Mouse (Mus musculus) forebrain, embryonic 14.5 days (tissue): ENCODE measurements at regions not wholly inside any gene's neighbourhood (a gene's known extent, or its start where the extent isn't known, plus 50 kb on each side); places are given as distances from the start of the nearest gene placed in this dataset.

Experiments
- ATAC-seq: fragments of 200-750 bp; cut with Nextera tagmentation; 2 replicates; pipeline ENCODE4 v1.8.0; 2017; ENCODE audit warnings: mild to moderate bottlenecking, moderate library complexity
- DNase-seq: peaks from one replicate; pipeline ENCODE4 v3.0.0-alpha.2; 2015; ENCODE audit warnings: low spot score
- H3K27ac ChIP-seq: fragments of 300-500 bp; sonication (generic); 2 replicates; pipeline ENCODE4 v1.5.1; 2014; ENCODE audit warnings: low read depth, mild to moderate bottlenecking, control low read depth, low read length, moderate library complexity
- H3K27me3 ChIP-seq: fragments of 300-500 bp; sonication (generic); replicated peaks from 2 replicates; pipeline ENCODE4 v1.6.1; 2014; ENCODE audit warnings: low read length, control low read depth, mixed read lengths; ENCODE audit not compliant: control insufficient read depth, insufficient read depth
- H3K36me3 ChIP-seq: fragments of 300-500 bp; sonication (generic); 2 replicates; pipeline ENCODE4 v1.6.1; 2014; ENCODE audit warnings: low read length, control low read depth; ENCODE audit not compliant: control insufficient read depth, insufficient read depth
- H3K4me1 ChIP-seq: fragments of 300-500 bp; sonication (generic); 2 replicates; pipeline ENCODE4 v1.6.1; 2014; ENCODE audit warnings: antibody characterized with exemption, low read length, control low read depth; ENCODE audit not compliant: control insufficient read depth, insufficient read depth
- H3K4me2 ChIP-seq: fragments of 300-500 bp; sonication (generic); 2 replicates; pipeline ENCODE4 v1.6.1; 2014; ENCODE audit warnings: mild to moderate bottlenecking, control low read depth, low read length
- H3K4me3 ChIP-seq: fragments of 300-500 bp; sonication (generic); 2 replicates; pipeline ENCODE4 v1.5.1; 2014; ENCODE audit warnings: low read depth, low read length, control low read depth
- H3K9ac ChIP-seq: fragments of 300-500 bp; sonication (generic); 2 replicates; pipeline ENCODE4 v1.6.1; 2014; ENCODE audit warnings: mild to moderate bottlenecking, low read length, control low read depth, moderate library complexity
- H3K9me3 ChIP-seq: fragments of 300-500 bp; sonication (generic); replicated peaks from 2 replicates; pipeline ENCODE4 v1.6.1; 2016; ENCODE audit warnings: low read length, control low read depth, mixed read lengths; ENCODE audit not compliant: control insufficient read depth
- WGBS: fragments of 180-500 bp; shearing (Covaris S2); extraction: QIAGEN DNeasy Blood & Tissue Kit; methylation state at CpG from one replicate; pipeline ENCODE4 v1.1.7; 2014; 5-methylcytosine and 5-hydroxymethylcytosine counted together

DNA sequence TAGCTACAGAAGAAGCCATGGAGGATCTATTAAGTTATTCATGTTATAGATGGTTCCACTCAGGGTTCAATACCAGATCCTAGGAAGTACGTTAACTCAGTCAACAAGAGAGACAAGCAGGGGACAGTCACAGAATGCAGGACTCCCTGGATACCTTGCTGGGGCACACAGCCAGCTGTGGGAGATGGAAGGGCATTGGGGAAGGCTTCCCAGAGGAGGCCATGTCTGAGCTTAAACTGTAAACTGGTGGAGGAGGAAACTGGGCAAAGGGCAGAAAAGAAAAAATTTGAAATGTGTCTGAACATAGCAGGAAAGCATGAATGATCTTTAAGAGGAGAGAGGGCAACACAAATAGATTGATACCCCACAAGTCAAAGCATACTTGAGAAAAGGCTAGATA is 229.5 kb downstream of the Emx2 start:
- Histone ChIP-seq H3K27ac (no peak overlapping the region), H3K36me3 (no peaks in the 10 kb centered on the region), H3K4me3 (no peak overlapping the region), H3K9me3 (no peaks in the 10 kb centered on the region), H3K4me1 (no peaks in the 10 kb centered on the region), H3K27me3 (no peaks in the 10 kb centered on the region), H3K4me2 (no peak overlapping the region), H3K9ac (no peak overlapping the region)
- DNase-seq (no peak), ATAC-seq (no peak)
- 65% methylated on average over 1 of the region's 1 CpGs for WGBS

DNA sequence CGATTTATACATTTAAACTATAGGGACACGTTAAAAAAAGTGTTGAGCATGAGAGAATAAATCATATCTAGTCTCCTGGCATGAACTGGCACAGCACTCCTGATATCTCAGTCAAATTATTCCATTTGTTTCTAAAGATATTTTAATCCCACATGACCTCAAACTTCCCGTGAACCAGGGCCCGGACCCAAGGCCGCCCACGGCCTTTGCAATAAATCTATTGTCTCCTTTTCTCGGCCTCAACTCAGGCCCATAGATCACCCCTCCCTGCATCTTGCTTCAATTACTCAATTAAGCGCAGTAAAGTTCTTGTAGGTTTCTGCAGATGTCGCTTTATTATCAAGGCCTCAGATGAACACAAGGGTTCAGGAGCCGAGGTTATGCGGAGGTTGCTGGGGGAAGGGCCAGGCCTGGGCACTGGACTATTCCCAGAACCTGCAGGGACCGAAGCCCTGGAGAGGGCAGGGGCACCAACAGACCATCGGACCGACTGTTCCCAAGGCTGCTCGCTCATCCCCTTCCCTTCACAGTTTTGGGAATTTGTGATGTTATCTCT is 233.4 kb downstream of the Emx2 start:
- Histone ChIP-seq H3K9ac (no peak overlapping the region), H3K27ac (no peak overlapping the region), H3K27me3 (no peaks in the 10 kb centered on the region), H3K9me3 (no peaks in the 10 kb centered on the region), H3K4me2 (no peak overlapping the region), H3K4me3 (no peak overlapping the region), H3K4me1 (no peaks in the 10 kb centered on the region), H3K36me3 (no peaks in the 10 kb centered on the region)
- DNase-seq (no peak), ATAC-seq (no peak)
- 81% methylated on average over 15 of the region's 15 CpGs for whole genome bisulfite sequencing

GRCm38 (mm10) chr19:59697628-59698027 is 239.5 kb downstream of the Emx2 start:
- WGBS = 6% methylated on average over 5 of the region's 5 CpGs
- Histone ChIP-seq H3K9ac (no peak overlapping the region), H3K27ac (no peak overlapping the region), H3K27me3 (no peaks in the 10 kb centered on the region), H3K9me3 (no peaks in the 10 kb centered on the region), H3K4me3 (no peak overlapping the region), H3K4me1 (peaks cover 6% of the 10 kb centered on the region; the same call in 1 of the 2 replicates), H3K4me2 (no peak overlapping the region), H3K36me3 (no peaks in the 10 kb centered on the region)
- ATAC-seq (peak; percentile 94), DNase-seq (peak; percentile 90)

DNA sequence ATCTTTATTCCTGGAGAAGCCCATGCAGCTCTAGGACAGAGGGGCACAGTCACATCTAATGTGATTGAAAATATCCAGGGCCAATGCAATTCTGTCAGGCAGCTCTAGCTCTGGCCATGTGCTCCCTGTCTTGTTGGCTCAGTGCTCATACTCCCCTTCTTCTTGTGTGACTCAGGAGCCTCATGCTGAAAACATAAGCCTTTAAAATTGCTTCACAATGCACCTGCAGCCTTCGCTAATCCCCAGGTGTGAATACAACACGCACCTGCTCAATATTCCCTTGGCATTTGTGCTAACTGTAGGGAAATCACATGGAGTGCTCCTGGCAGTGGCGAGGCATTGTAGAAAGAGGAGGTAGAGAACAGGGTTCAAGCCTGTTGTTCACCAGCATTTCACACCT is 242.0 kb downstream of the Emx2 start:
- H3K27me3 ChIP-seq = no peaks in the 10 kb centered on the region
- H3K4me1 ChIP-seq = peaks cover 6% of the 10 kb centered on the region; the same call in 1 of the 2 replicates
- no peak for DNase-seq
- H3K36me3 ChIP-seq = no peaks in the 10 kb centered on the region
- 64% methylated on average over 3 of the region's 3 CpGs for WGBS
- H3K4me3 ChIP-seq = no peak overlapping the region
- no peak overlapping the region for H3K4me2 ChIP-seq
- H3K9me3 ChIP-seq = no peaks in the 10 kb centered on the region
- H3K9ac ChIP-seq = no peak overlapping the region
- ATAC-seq = no peak
- H3K27ac ChIP-seq = no peak overlapping the region

DNA sequence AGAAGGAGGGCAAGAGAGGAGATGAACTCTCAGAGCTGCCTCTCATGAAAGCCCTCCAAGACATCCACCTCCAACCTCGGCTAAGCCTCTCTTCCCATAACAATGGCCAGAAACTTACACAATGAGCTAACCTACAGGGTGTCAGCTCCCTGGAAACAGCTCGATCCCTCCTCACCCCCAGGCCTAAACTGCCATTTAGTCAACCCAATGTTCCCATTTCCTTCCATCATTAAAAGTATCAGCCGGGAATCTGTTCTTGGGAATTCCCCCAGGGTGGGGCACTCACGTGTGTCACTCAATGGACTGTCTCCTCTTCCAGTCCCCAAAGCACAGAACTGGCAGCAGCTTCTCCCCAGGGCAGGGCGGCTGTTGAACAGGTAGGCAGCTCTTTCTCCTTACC is 236.3 kb downstream of the Rab11fip2 start:
- no peak overlapping the region for H3K27ac ChIP-seq
- H3K9ac ChIP-seq = no peak overlapping the region
- H3K4me2 ChIP-seq = no peak overlapping the region
- H3K4me3 ChIP-seq = no peak overlapping the region
- WGBS = 44% methylated on average over 5 of the region's 5 CpGs
- no peaks in the 10 kb centered on the region for H3K36me3 ChIP-seq
- ATAC-seq (no peak), DNase-seq (no peak)
- no peaks in the 10 kb centered on the region; the same call in 1 of the 2 replicates for H3K4me1 ChIP-seq
- H3K27me3 ChIP-seq = no peaks in the 10 kb centered on the region
- H3K9me3 ChIP-seq = no peaks in the 10 kb centered on the region

- Histone ChIP-seq H3K36me3 (no peaks in the 10 kb centered on the region), H3K9me3 (no peaks in the 10 kb centered on the region), H3K4me2 (no peak overlapping the region), H3K27me3 (no peaks in the 10 kb centered on the region), H3K4me1 (no peaks in the 10 kb centered on the region; the same call in 1 of the 2 replicates), H3K9ac (no peak overlapping the region), H3K27ac (no peak overlapping the region), H3K4me3 (no peak overlapping the region)
- WGBS = 3% methylated on average over 2 of the region's 2 CpGs
- 0 out of 2 replicates have a peak, but pooled peaks have one; percentile 57 for ATAC-seq
- peak; percentile 34 for DNase-seq
Observed at GRCm38 (mm10) chr19:59709180-59709579, 234.3 kb downstream of the Rab11fip2 start.

DNA sequence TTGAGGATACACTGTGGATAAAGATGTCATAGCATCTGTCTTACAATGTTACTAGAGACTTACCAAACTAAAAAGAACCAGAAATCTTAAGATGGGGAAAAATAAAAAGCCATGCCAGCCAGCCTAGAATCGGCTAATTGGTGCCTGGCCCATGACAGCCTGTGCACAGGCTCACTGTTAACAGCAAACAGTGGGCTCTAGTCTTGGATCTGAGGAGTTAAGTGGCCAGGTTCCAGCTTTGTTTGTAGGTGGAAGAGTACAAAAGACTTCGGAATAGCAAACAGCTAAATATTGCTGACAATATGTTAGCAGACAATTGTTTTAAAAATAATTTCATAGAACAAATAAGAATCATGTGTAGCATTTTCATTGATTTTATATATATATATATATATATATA is 228.4 kb downstream of the Rab11fip2 start:
- H3K36me3 ChIP-seq = no peaks in the 10 kb centered on the region
- 36% methylated on average over 2 of the region's 2 CpGs for WGBS
- no peak overlapping the region; the same call in 1 of the 2 replicates for H3K27ac ChIP-seq
- no peak overlapping the region for H3K9ac ChIP-seq
- H3K4me2 ChIP-seq = no peak overlapping the region
- no peaks in the 10 kb centered on the region for H3K9me3 ChIP-seq
- no peak overlapping the region for H3K4me3 ChIP-seq
- DNase-seq (peak; percentile 67), ATAC-seq (no peak)
- peaks cover 8% of the 10 kb centered on the region for H3K4me1 ChIP-seq
- no peaks in the 10 kb centered on the region for H3K27me3 ChIP-seq

- Histone ChIP-seq H3K9ac (no peak overlapping the region), H3K27me3 (no peaks in the 10 kb centered on the region), H3K4me1 (peaks cover 8% of the 10 kb centered on the region), H3K9me3 (peaks cover 4% of the 10 kb centered on the region; the same call in 1 of the 2 replicates), H3K36me3 (no peaks in the 10 kb centered on the region), H3K27ac (no peak overlapping the region), H3K4me2 (no peak overlapping the region), H3K4me3 (no peak overlapping the region)
- DNase-seq (peak; percentile 62), ATAC-seq (no peak)
- 1% methylated on average over 8 of the region's 8 CpGs for WGBS
Observed at GRCm38 (mm10) chr19:59717813-59718483, 225.5 kb downstream of the Rab11fip2 start.

- H3K4me2 ChIP-seq = no peak overlapping the region
- no peak for ATAC-seq
- 60% methylated on average over 8 of the region's 8 CpGs for WGBS
Observed at GRCm38 (mm10) chr19:59738541-59738940, 204.9 kb downstream of the Rab11fip2 start.

More at GRCm38 (mm10) chr19:59738541-59738940, 204.9 kb downstream of the Rab11fip2 start:
- Histone ChIP-seq H3K4me3 (no peak overlapping the region), H3K36me3 (no peaks in the 10 kb centered on the region), H3K9me3 (no peaks in the 10 kb centered on the region), H3K27me3 (no peaks in the 10 kb centered on the region), H3K27ac (no peak overlapping the region), H3K9ac (no peak overlapping the region), H3K4me1 (no peaks in the 10 kb centered on the region; the same call in 1 of the 2 replicates)
- no peak for DNase-seq
